Mouse (Mus musculus): ENCODE measurements around the gene Mtfmt. TPM values are rescaled to one million over a fixed set of nuclear protein-coding genes. Genes with fewer than 3 reads are reported as not detected.

Gene Mtfmt
- total and polyA plus RNA-seq, 3 experiments: 18.1 to 26.3 (median 26.2) TPM

DNA sequence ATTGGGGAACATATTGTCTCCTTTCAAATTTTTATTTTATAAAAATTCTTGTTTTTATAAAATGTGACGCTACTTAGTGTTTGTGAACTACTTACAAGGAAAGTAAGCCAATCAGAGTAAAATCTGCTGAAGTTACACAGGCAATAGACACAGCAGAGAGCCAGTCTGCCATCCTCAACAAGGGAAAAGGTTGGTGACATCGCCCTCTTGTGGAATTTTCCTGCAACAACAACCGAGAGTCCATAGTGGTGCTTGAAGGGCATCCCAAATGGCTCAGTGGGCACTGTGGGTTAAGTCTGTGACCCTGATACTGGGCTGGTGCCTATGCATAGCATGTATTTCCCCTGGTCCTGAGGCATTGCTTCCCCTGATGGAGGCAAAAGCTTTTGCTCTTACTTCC lies 3.3 kb upstream of the Mtfmt start:
- peaks cover 1% of the 10 kb centered on the region for H3K27me3 ChIP-seq (replicated peaks)
- no peak overlapping the region for H3K4me3 ChIP-seq (replicated peaks in 1 of 3; ENCODE audit: low read depth in 2 of 3, low read length in 2 of 3, poor library complexity in 1 of 3)
- H3K79me2 ChIP-seq (replicated peaks; ENCODE audit: control insufficient read depth, extremely low read depth, insufficient read depth, poor library complexity, severe bottlenecking): peaks cover 7% of the 10 kb centered on the region
- in situ Hi-C loops (cut with MboI; ENCODE audit: low pct_ligation_motif_present, low pct_unique_long_range_greater_than_20kb, low sequenced_read_pairs): no loop called here
- dilution Hi-C loops (cut with MboI; ENCODE audit: extremely low pct_ligation_motif_present, extremely low pct_unique_long_range_greater_than_20kb, low sequenced_read_pairs): no loop called here
- H3K9ac ChIP-seq (ENCODE audit: insufficient read depth, low read depth): no peak overlapping the region
- H3K4me1 ChIP-seq (ENCODE audit: control insufficient read depth in 1 of 2, insufficient read depth in 2 of 2): peaks cover 0 to 15% of the 10 kb centered on the region in 2 experiments; a peak in 2 of 4 replicates
- TF ChIP-seq RAD21 (IDR thresholded peaks at IDR 0.05; ENCODE audit: low read depth, low read length): peak; percentile 83
- TF ChIP-seq CTCF (conservative IDR thresholded peaks at IDR 0.05 in 1 of 2, IDR thresholded peaks at IDR 0.05 in 1 of 2; ENCODE audit: low read depth in 2 of 2, low read length in 2 of 2): peak; percentile 89 to 92
- no peak for TF ChIP-seq POLR2AphosphoS2 (IDR thresholded peaks at IDR 0.05; ENCODE audit: low read depth, low read length)
- peak; percentile 81 for TF ChIP-seq SMC3 (IDR thresholded peaks at IDR 0.05; ENCODE audit: low read depth, low read length)
- no peak overlapping the region for H3K27ac ChIP-seq (ENCODE audit: insufficient read depth, low read depth)
- H3K36me3 ChIP-seq (replicated peaks in 1 of 2; ENCODE audit: control insufficient read depth in 1 of 2, insufficient read depth in 1 of 2, low read length in 1 of 2): no peaks in the 10 kb centered on the region
- H3K9me3 ChIP-seq (replicated peaks; ENCODE audit: low read length): peaks cover 3% of the 10 kb centered on the region
- peak; percentile 84 for DNase-seq (ENCODE audit: extremely low read depth)
- no peak overlapping the region for H3K4me2 ChIP-seq (ENCODE audit: insufficient read depth, low read depth, poor library complexity, severe bottlenecking)

DNA sequence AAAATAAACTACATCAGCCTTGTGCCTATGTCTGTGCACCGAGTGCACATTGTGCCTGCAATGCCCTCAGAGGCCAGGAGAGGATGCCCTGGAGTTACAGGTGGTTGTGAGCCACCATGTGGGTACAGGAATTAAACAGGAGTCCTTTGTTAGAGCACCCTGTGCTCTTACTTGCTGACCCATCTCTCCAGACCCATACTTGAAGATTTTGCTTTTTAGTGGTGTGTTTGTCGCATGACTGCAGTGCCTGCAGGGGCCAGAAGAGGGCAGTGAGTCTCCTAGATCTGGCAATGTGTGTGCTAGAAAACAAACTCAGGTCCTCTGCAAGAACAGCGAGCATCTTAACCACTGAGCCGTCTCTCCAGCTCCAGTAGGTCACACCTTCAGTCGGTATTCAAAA lies 1.4 kb upstream of the Mtfmt start:
- dilution Hi-C loops (cut with MboI; ENCODE audit: extremely low pct_ligation_motif_present, extremely low pct_unique_long_range_greater_than_20kb, low sequenced_read_pairs) (no loop called here), in situ Hi-C loops (cut with MboI; ENCODE audit: low pct_ligation_motif_present, low pct_unique_long_range_greater_than_20kb, low sequenced_read_pairs) (no loop called here)
- no peak overlapping the region for H3K4me2 ChIP-seq (ENCODE audit: insufficient read depth, low read depth, poor library complexity, severe bottlenecking)
- peaks cover 1% of the 10 kb centered on the region for H3K27me3 ChIP-seq (replicated peaks)
- peaks cover 0 to 21% of the 10 kb centered on the region in 2 experiments; a peak in 2 of 4 replicates for H3K4me1 ChIP-seq (ENCODE audit: control insufficient read depth in 1 of 2, insufficient read depth in 2 of 2)
- H3K36me3 ChIP-seq (replicated peaks in 1 of 2; ENCODE audit: control insufficient read depth in 1 of 2, insufficient read depth in 1 of 2, low read length in 1 of 2): peaks cover 3 to 14% of the 10 kb centered on the region in 2 experiments
- no peak overlapping the region for H3K4me3 ChIP-seq (replicated peaks in 1 of 3; ENCODE audit: low read depth in 2 of 3, low read length in 2 of 3, poor library complexity in 1 of 3)
- no peak for TF ChIP-seq ELF1 (IDR thresholded peaks at IDR 0.05; ENCODE audit: low read depth, low read length)
- peak; percentile 54; the same call in 1 of the 2 replicates for TF ChIP-seq MAX (IDR thresholded peaks at IDR 0.05; ENCODE audit: low read length)
- no peak for TF ChIP-seq IRF4 (IDR thresholded peaks at IDR 0.05; ENCODE audit: low read depth, low read length)
- TF ChIP-seq MYC (IDR thresholded peaks at IDR 0.05; ENCODE audit: low read depth, low read length): peak; percentile 71
- peak; percentile 20; the same call in 1 of the 2 replicates for TF ChIP-seq ZC3H11A (IDR thresholded peaks at IDR 0.05; ENCODE audit: low read depth, low read length)
- peak; percentile 69 for TF ChIP-seq RAD21 (IDR thresholded peaks at IDR 0.05; ENCODE audit: low read depth, low read length)
- TF ChIP-seq CHD2 (IDR thresholded peaks at IDR 0.05; ENCODE audit: low read length): no peak
- no peak for TF ChIP-seq MXI1 (IDR thresholded peaks at IDR 0.05; ENCODE audit: low read depth, low read length)
- TF ChIP-seq CTCF (conservative IDR thresholded peaks at IDR 0.05 in 1 of 2, IDR thresholded peaks at IDR 0.05 in 1 of 2; ENCODE audit: low read depth in 2 of 2, low read length in 2 of 2): peak; percentile 65 to 78
- peak; percentile 73 for TF ChIP-seq SMC3 (IDR thresholded peaks at IDR 0.05; ENCODE audit: low read depth, low read length)
- TF ChIP-seq SIN3A (IDR thresholded peaks at IDR 0.05; ENCODE audit: low read length): no peak
- H3K79me2 ChIP-seq (replicated peaks; ENCODE audit: control insufficient read depth, extremely low read depth, insufficient read depth, poor library complexity, severe bottlenecking): peaks cover 15% of the 10 kb centered on the region
- no peak overlapping the region for H3K27ac ChIP-seq (ENCODE audit: insufficient read depth, low read depth)
- H3K9ac ChIP-seq (ENCODE audit: insufficient read depth, low read depth): no peak overlapping the region
- H3K9me3 ChIP-seq (replicated peaks; ENCODE audit: low read length): peaks cover 3% of the 10 kb centered on the region
- DNase-seq (ENCODE audit: extremely low read depth): peak; percentile 74

DNA sequence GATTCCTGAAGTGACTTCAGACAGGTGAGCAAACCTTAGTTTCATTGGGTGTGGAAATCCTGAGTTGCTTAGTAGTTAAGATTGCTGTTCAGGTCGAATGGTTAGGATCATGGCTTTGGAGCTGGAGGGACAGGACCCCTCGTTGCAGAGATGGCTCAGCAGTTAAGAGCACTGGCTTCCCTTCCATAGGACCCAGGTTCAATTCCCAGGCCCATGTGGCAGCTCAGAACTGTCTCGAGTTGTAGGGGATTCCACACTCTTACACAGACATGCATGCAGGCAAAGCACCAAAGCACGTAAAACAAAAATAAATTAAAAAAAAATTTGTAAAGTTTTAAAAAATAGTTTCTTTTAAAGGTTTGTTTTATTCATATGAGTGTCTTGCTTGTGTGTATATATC lies 371 bp upstream of the Mtfmt start:
- peaks cover 1% of the 10 kb centered on the region for H3K27me3 ChIP-seq (replicated peaks)
- in situ Hi-C loops (cut with MboI; ENCODE audit: low pct_ligation_motif_present, low pct_unique_long_range_greater_than_20kb, low sequenced_read_pairs) (no loop called here), dilution Hi-C loops (cut with MboI; ENCODE audit: extremely low pct_ligation_motif_present, extremely low pct_unique_long_range_greater_than_20kb, low sequenced_read_pairs) (no loop called here)
- H3K9me3 ChIP-seq (replicated peaks; ENCODE audit: low read length): peaks cover 3% of the 10 kb centered on the region
- peaks cover 15% of the 10 kb centered on the region for H3K79me2 ChIP-seq (replicated peaks; ENCODE audit: control insufficient read depth, extremely low read depth, insufficient read depth, poor library complexity, severe bottlenecking)
- TF ChIP-seq MEF2A (IDR thresholded peaks at IDR 0.05; ENCODE audit: borderline replicate concordance, low read depth, low read length) (no peak), ZKSCAN1 (IDR thresholded peaks at IDR 0.05; ENCODE audit: borderline replicate concordance, low read depth, low read length) (no peak), JUN (IDR thresholded peaks at IDR 0.05; ENCODE audit: insufficient read depth, low read depth, low read length) (no peak), RCOR1 (conservative IDR thresholded peaks at IDR 0.05; ENCODE audit: low read depth, low read length) (no peak), USF2 (conservative IDR thresholded peaks at IDR 0.05; ENCODE audit: low read depth, low read length) (no peak), ZNF384 (IDR thresholded peaks at IDR 0.05; ENCODE audit: low read depth, low read length) (no peak), ZMIZ1 (IDR thresholded peaks at IDR 0.05; ENCODE audit: low read depth, low read length) (no peak), MAFK (IDR thresholded peaks at IDR 0.05; ENCODE audit: insufficient replicate concordance, low read length) (no peak), BHLHE40 (IDR thresholded peaks at IDR 0.05; ENCODE audit: low read depth, low read length) (no peak), ELF1 (IDR thresholded peaks at IDR 0.05; ENCODE audit: low read depth, low read length) (no peak), UBTF (IDR thresholded peaks at IDR 0.05; ENCODE audit: low read depth, low read length) (no peak), EP300 (IDR thresholded peaks at IDR 0.05; ENCODE audit: low read length) (no peak), SIN3A (IDR thresholded peaks at IDR 0.05; ENCODE audit: low read length) (no peak), KAT2A (IDR thresholded peaks at IDR 0.05; ENCODE audit: insufficient replicate concordance, low read length) (no peak)
- H3K4me1 ChIP-seq (ENCODE audit: control insufficient read depth in 1 of 2, insufficient read depth in 2 of 2): peaks cover 0 to 21% of the 10 kb centered on the region in 2 experiments; a peak in 2 of 4 replicates
- H3K36me3 ChIP-seq (replicated peaks in 1 of 2; ENCODE audit: control insufficient read depth in 1 of 2, insufficient read depth in 1 of 2, low read length in 1 of 2): peaks cover 3 to 22% of the 10 kb centered on the region in 2 experiments
- H3K27ac ChIP-seq (ENCODE audit: insufficient read depth, low read depth): no peak overlapping the region
- H3K4me3 ChIP-seq (replicated peaks in 1 of 3; ENCODE audit: low read depth in 2 of 3, low read length in 2 of 3, poor library complexity in 1 of 3): no peak overlapping the region
- no peak overlapping the region for H3K9ac ChIP-seq (ENCODE audit: insufficient read depth, low read depth)
- H3K4me2 ChIP-seq (ENCODE audit: insufficient read depth, low read depth, poor library complexity, severe bottlenecking): no peak overlapping the region
- no peak for DNase-seq (ENCODE audit: extremely low read depth)

Data from CH12.LX (cell line).